Mouse (Mus musculus) kidney, embryonic 16.5 days (tissue): ENCODE data around the gene Rpl7l1. TPM values are rescaled to one million over a fixed set of nuclear protein-coding genes. Genes with fewer than 3 reads are reported as not detected.

Experiments
- ATAC-seq: fragments of 200-750 bp; cut with Nextera tagmentation; 2 replicates; pipeline ENCODE4 v1.8.0; 2017; ENCODE audit warnings: moderate TSS enrichment; ENCODE audit not compliant: low FRiP score, low TSS enrichment
- H3K27ac ChIP-seq: fragments of 300-500 bp; sonication (generic); 2 replicates; pipeline ENCODE4 v1.5.1; 2014; ENCODE audit warnings: low read length
- H3K27me3 ChIP-seq: fragments of 300-500 bp; sonication (generic); 2 replicates; pipeline ENCODE4 v1.6.1; 2014; ENCODE audit warnings: low read length, control low read depth, mixed read lengths; ENCODE audit not compliant: insufficient read depth
- H3K36me3 ChIP-seq: fragments of 300-500 bp; sonication (generic); 2 replicates; pipeline ENCODE4 v1.6.1; 2014; ENCODE audit warnings: low read length, control low read depth, mixed read lengths; ENCODE audit not compliant: insufficient read depth
- H3K4me1 ChIP-seq: fragments of 300-500 bp; sonication (generic); 2 replicates; pipeline ENCODE4 v1.6.1; 2014; ENCODE audit warnings: low read length, control low read depth, mixed read lengths; ENCODE audit not compliant: insufficient read depth
- H3K4me2 ChIP-seq: fragments of 300-500 bp; sonication (generic); replicated peaks from 2 replicates; pipeline ENCODE4 v1.6.1; 2014; ENCODE audit warnings: low read depth, low read length
- H3K4me3 ChIP-seq: fragments of 300-500 bp; sonication (generic); 2 replicates; pipeline ENCODE4 v1.5.1; 2014; ENCODE audit warnings: mild to moderate bottlenecking, low read length
- H3K9ac ChIP-seq: fragments of 300-500 bp; sonication (generic); replicated peaks from 2 replicates; pipeline ENCODE4 v1.6.1; 2014; ENCODE audit warnings: low read length
- H3K9me3 ChIP-seq: fragments of 300-500 bp; sonication (generic); 2 replicates; pipeline ENCODE4 v1.6.1; 2016; ENCODE audit warnings: low read length, control low read depth
- WGBS: fragments of 180-500 bp; shearing (Covaris S2); extraction: QIAGEN DNeasy Blood & Tissue Kit; methylation state at CpG from one replicate; pipeline ENCODE4 v1.1.7; 2014; 5-methylcytosine and 5-hydroxymethylcytosine counted together
- polyA plus RNA-seq: library from polyadenylated mRNA; unstranded; fragments of >200 nt; fragmentation: Nextera tagmentation; extraction: Ambion mirVana; gene quantifications from 2 replicates; pipeline ENCODE4 v1.2.1, GENCODE M21; 2015

Gene Rpl7l1
- polyA plus RNA-seq, 1 experiment from 2014 or later: 165 TPM

GRCm38 (mm10) chr17:46728021-46728420 is 54.5 kb downstream of the Rpl7l1 start:
- no peak overlapping the region for H3K4me2 ChIP-seq
- 0 out of 2 replicates have a peak, but pooled peaks cover 4% of the 10 kb centered on the region for H3K4me1 ChIP-seq
- H3K9me3 ChIP-seq: no peaks in the 10 kb centered on the region
- H3K27me3 ChIP-seq: 0 out of 2 replicates have a peak, but pooled peaks cover 6% of the 10 kb centered on the region
- no peak for ATAC-seq
- no peak overlapping the region for H3K9ac ChIP-seq
- H3K36me3 ChIP-seq: peaks cover 16% of the 10 kb centered on the region; the same call in 1 of the 2 replicates
- no peak overlapping the region for H3K27ac ChIP-seq
- no peak overlapping the region for H3K4me3 ChIP-seq
- WGBS: 41% methylated on average over 6 of the region's 6 CpGs

DNA sequence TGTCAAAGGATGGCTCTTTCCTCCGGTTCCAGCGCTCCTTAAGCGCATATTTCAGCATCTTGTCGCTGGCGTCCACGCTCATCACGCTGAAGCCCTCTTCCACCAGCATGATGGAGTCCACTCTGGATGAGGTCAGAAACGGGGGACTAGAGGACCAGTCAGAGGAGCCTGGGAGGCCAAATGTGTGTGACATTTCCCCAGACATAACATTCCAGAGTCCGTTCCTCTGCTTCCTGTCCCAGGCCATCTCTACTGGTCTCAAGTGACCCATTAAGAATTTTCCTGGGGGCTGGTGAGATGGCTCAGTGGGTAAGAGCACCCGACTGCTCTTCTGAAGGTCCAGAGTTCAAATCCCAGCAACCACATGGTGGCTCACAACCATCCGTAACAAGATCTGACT is 55.2 kb downstream of the Rpl7l1 start:
- no peak for ATAC-seq
- Histone ChIP-seq H3K4me1 (0 out of 2 replicates have a peak, but pooled peaks cover 4% of the 10 kb centered on the region), H3K4me2 (no peak overlapping the region), H3K36me3 (peaks cover 20% of the 10 kb centered on the region; the same call in 1 of the 2 replicates), H3K27ac (no peak overlapping the region), H3K9me3 (no peaks in the 10 kb centered on the region), H3K9ac (no peak overlapping the region), H3K27me3 (0 out of 2 replicates have a peak, but pooled peaks cover 6% of the 10 kb centered on the region), H3K4me3 (no peak overlapping the region)
- 86% methylated on average over 11 of the region's 11 CpGs for WGBS

GRCm38 (mm10) chr17:46725731-46726645 is 56.5 kb downstream of the Rpl7l1 start:
- no peak for ATAC-seq
- Histone ChIP-seq H3K9ac (no peak overlapping the region), H3K27me3 (0 out of 2 replicates have a peak, but pooled peaks cover 6% of the 10 kb centered on the region), H3K36me3 (peaks cover 29% of the 10 kb centered on the region; the same call in 1 of the 2 replicates), H3K4me1 (0 out of 2 replicates have a peak, but pooled peaks cover 4% of the 10 kb centered on the region), H3K4me3 (no peak overlapping the region), H3K4me2 (no peak overlapping the region), H3K9me3 (no peaks in the 10 kb centered on the region), H3K27ac (no peak overlapping the region)
- WGBS: 91% methylated on average over 26 of the region's 26 CpGs

DNA sequence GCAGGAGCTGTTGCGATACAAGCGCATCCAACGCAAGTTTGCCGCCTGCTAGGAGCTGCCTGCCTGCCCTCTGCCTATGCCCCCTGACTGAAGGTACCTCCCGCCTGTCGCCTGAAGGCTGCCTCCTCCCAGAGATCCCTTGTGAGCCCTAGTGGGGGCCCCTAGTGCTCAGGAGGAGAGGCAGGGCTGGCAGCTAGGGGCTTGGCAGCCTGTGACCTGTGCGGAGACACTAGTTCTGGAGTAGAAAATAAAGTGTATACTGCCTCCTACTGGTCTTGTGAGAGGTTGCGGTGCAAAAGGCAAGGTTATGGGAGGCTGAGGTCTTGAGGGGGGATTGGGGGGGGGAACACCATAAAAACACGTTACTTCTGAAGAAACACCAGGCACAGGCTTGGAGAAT is 57.2 kb downstream of the Rpl7l1 start:
- 0 out of 2 replicates have a peak, but pooled peaks cover 6% of the 10 kb centered on the region for H3K27me3 ChIP-seq

DNA sequence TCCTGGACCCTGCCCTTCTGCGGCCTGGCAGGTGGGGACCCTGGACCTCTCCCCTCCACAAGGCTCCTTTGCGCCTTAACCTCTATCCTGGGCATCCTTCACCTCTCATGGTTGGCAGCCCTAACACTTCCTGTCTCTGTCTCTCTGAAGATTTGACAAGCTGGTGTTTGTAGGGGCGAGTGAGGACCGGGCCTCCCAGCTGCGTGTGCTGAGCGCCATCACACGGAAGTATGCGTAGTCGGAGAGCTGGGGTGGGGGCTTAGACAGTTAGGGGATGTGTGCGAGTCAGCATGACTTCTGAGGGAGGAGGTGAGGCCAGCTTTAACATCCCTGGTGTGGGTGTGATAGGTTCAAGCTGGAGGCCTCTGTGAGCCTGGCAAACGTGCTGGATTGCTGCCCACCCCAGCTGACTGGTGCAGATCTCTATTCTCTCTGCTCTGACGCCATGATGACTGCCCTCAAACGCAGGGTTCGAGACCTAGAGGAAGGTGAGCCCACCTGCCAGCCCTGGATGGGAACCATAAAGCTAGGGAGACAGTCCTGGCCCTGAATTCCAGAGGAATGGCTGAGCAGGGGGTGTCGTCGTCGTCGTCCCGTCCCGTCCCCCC is 57.9 kb downstream of the Rpl7l1 start:
- no peak for ATAC-seq
- Histone ChIP-seq H3K9ac (no peak overlapping the region), H3K4me1 (0 out of 2 replicates have a peak, but pooled peaks cover 4% of the 10 kb centered on the region), H3K27me3 (0 out of 2 replicates have a peak, but pooled peaks cover 6% of the 10 kb centered on the region), H3K27ac (no peak overlapping the region), H3K9me3 (no peaks in the 10 kb centered on the region), H3K4me2 (no peak overlapping the region), H3K36me3 (peaks cover 36% of the 10 kb centered on the region), H3K4me3 (no peak overlapping the region)
- 72% methylated on average over 19 of the region's 20 CpGs for WGBS

More for the DNA sequence above, 57.2 kb downstream of the Rpl7l1 start:
- Histone ChIP-seq H3K4me3 (no peak overlapping the region), H3K27ac (no peak overlapping the region), H3K4me2 (no peak overlapping the region), H3K9ac (no peak overlapping the region), H3K9me3 (no peaks in the 10 kb centered on the region), H3K4me1 (0 out of 2 replicates have a peak, but pooled peaks cover 4% of the 10 kb centered on the region), H3K36me3 (peaks cover 36% of the 10 kb centered on the region)
- 42% methylated on average over 9 of the region's 9 CpGs for WGBS
- 0 out of 2 replicates have a peak, but pooled peaks have one; percentile 36 for ATAC-seq

Other genes starting within 250 kb of the Rpl7l1 start
- gene Cul9, start 236.3 kb downstream of the Rpl7l1 start, polyA plus RNA-seq: 6.5 TPM in 2 replicates
- gene Srf, start 226.5 kb downstream of the Rpl7l1 start, polyA plus RNA-seq: 8.2 and 9.3 TPM in 2 replicates
- 153 and 157 TPM in 2 replicates for gene Ptk7, start 153.2 kb downstream of the Rpl7l1 start, polyA plus RNA-seq
- 49.7 and 58.0 TPM in 2 replicates for gene Klc4, start 136.7 kb downstream of the Rpl7l1 start, polyA plus RNA-seq
- gene Mrpl2, start 136.4 kb downstream of the Rpl7l1 start, polyA plus RNA-seq: 118 and 123 TPM in 2 replicates
- gene Cul7, start 132.3 kb downstream of the Rpl7l1 start, polyA plus RNA-seq: 62.2 and 68.2 TPM in 2 replicates
- 69.2 and 69.6 TPM in 2 replicates for gene Rrp36, start 108.3 kb downstream of the Rpl7l1 start, polyA plus RNA-seq
- gene Mea1, start 103.9 kb downstream of the Rpl7l1 start, polyA plus RNA-seq: 162 and 172 TPM in 2 replicates
- 137 and 141 TPM in 2 replicates for gene Klhdc3, start 101.8 kb downstream of the Rpl7l1 start, polyA plus RNA-seq
- 110 and 112 TPM in 2 replicates for gene Ppp2r5d, start 77.6 kb downstream of the Rpl7l1 start, polyA plus RNA-seq
- 26.8 and 27.4 TPM in 2 replicates for gene Pex6, start 71.2 kb downstream of the Rpl7l1 start, polyA plus RNA-seq
- 2.4 and 2.7 TPM in 2 replicates for gene Gnmt, start 53.5 kb downstream of the Rpl7l1 start, polyA plus RNA-seq
- 85.9 and 94.5 TPM in 2 replicates for gene Cnpy3, start 30.5 kb downstream of the Rpl7l1 start, polyA plus RNA-seq
- 0.22 and 0.29 TPM in 2 replicates for gene Ptcra, start 19.0 kb downstream of the Rpl7l1 start, polyA plus RNA-seq
- 76.1 and 89.9 TPM in 2 replicates for gene 2310039H08Rik, start 10.0 kb downstream of the Rpl7l1 start, polyA plus RNA-seq
- 3.2 and 3.6 TPM in 2 replicates for gene Bicral, start 75.8 kb upstream of the Rpl7l1 start, polyA plus RNA-seq
- 49.8 and 54.7 TPM in 2 replicates for gene Tbcc, start 108.0 kb upstream of the Rpl7l1 start, polyA plus RNA-seq
- gene Prph2, start 127.8 kb upstream of the Rpl7l1 start, polyA plus RNA-seq: 0.09 and 0.14 TPM in 2 replicates
- gene Ubr2, start 227.9 kb upstream of the Rpl7l1 start, polyA plus RNA-seq: 19.9 and 21.1 TPM in 2 replicates